Comparison of ENCODE assay signal across 9 mouse cellular contexts in the genomic region with DNA sequence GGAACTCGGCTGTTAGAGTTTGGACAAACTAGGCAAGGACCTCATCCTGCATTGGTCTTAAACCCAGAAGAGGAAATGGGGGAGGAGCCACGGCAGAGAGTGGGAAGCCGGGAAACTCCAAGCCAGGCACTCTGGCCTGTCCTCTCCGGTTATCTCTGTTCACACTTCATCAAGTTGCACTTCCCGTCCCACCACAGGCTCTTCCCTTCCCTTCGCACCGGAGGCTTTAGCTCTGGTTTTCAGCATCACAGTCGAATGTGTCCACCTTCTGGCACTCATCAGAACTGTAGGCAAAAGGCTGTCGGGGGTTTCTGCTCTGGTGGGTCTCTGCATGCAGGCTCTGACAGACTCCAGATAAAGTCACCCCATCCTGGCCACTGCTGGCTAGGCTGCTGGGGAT. TPM values are rescaled to one million over a fixed set of nuclear protein-coding genes. Genes with fewer than 3 reads are reported as not detected.
A peak's percentile ranks its signal among the peaks of the same experiment; 100 is the strongest.
DNase-seq lines count a peak whose midpoint lies in the region; ATAC-seq and TF ChIP-seq lines count a peak whose summit lies in the region.
"Had no signal": no experiment of that assay in that cellular context is flagged by ENCODE, and none has a peak within 500 bp of the region (broad histone marks: within the 10 kb centered on the region; RNA-seq: fewer than 3 reads in every experiment).

No protein-coding gene starts in this region.

- peaks cover 36% of the 10 kb centered on the region for H3K4me1 ChIP-seq in liver, embryonic 12.5 days
- peaks cover 3% of the 10 kb centered on the region; the same call in 1 of the 2 replicates for H3K4me1 ChIP-seq in embryonic facial prominence, embryonic 11.5 days (ENCODE audit: control insufficient read depth, insufficient read depth, low read length)
- H3K4me1 ChIP-seq in kidney, postnatal 0 days (replicated peaks; ENCODE audit: insufficient read depth, low read length): peaks cover 2% of the 10 kb centered on the region; the same call in 1 of the 2 replicates
- H3K4me1 ChIP-seq in megakaryocyte, embryonic 14.5 days: peaks cover 78% of the 10 kb centered on the region
- H3K4me1 ChIP-seq in midbrain, embryonic 11.5 days (ENCODE audit: control insufficient read depth, insufficient read depth, low read length): peaks cover 12% of the 10 kb centered on the region

- no peaks in the 10 kb centered on the region for H3K36me3 ChIP-seq in liver, embryonic 12.5 days
- no peaks in the 10 kb centered on the region for H3K36me3 ChIP-seq in embryonic facial prominence, embryonic 11.5 days (replicated peaks; ENCODE audit: control insufficient read depth, insufficient read depth, low read depth, low read length)
- H3K36me3 ChIP-seq in kidney, postnatal 0 days (ENCODE audit: insufficient read depth, low read length): 0 out of 2 replicates have a peak, but pooled peaks cover 2% of the 10 kb centered on the region
- peaks cover 91% of the 10 kb centered on the region for H3K36me3 ChIP-seq in megakaryocyte, embryonic 14.5 days (replicated peaks; ENCODE audit: low read length)
- no peaks in the 10 kb centered on the region for H3K36me3 ChIP-seq in midbrain, embryonic 11.5 days (ENCODE audit: control insufficient read depth, insufficient read depth, low read length)

- peak; percentile 45 for DNase-seq in liver
- peak; percentile 76 for DNase-seq in embryonic facial prominence, embryonic 11.5 days (ENCODE audit: low spot score)
- peak; percentile 93 for DNase-seq in kidney, postnatal 0 days (ENCODE audit: low spot score)
- DNase-seq in right cerebral cortex, postnatal 14 days: no peak
- no peak for DNase-seq in midbrain, embryonic 11.5 days (ENCODE audit: low spot score, missing footprints)
- DNase-seq in urinary bladder, postnatal 10 days (ENCODE audit: low spot score): no peak

- H3K4me3 ChIP-seq in liver, embryonic 12.5 days: no peak overlapping the region
- H3K4me3 ChIP-seq in embryonic facial prominence, embryonic 11.5 days (ENCODE audit: low read depth, low read length): no peak overlapping the region
- H3K4me3 ChIP-seq in kidney, postnatal 0 days (replicated peaks; ENCODE audit: low read depth, low read length): no peak overlapping the region
- H3K4me3 ChIP-seq in megakaryocyte, embryonic 14.5 days (replicated peaks): peak overlapping the region; percentile 24
- no peak overlapping the region for H3K4me3 ChIP-seq in midbrain, embryonic 11.5 days (ENCODE audit: low read depth, low read length)
- H3K4me3 ChIP-seq: myocyte had no signal

- H3K9me3 ChIP-seq in liver, embryonic 12.5 days (replicated peaks): no peaks in the 10 kb centered on the region
- H3K9me3 ChIP-seq in embryonic facial prominence, embryonic 11.5 days (replicated peaks; ENCODE audit: control insufficient read depth, low read length): no peaks in the 10 kb centered on the region
- no peaks in the 10 kb centered on the region for H3K9me3 ChIP-seq in kidney, postnatal 0 days (replicated peaks; ENCODE audit: low read length)
- H3K9me3 ChIP-seq in megakaryocyte, embryonic 14.5 days: no peaks in the 10 kb centered on the region
- H3K9me3 ChIP-seq in midbrain, embryonic 11.5 days (ENCODE audit: control insufficient read depth, low read length): no peaks in the 10 kb centered on the region

- H3K27me3 ChIP-seq in liver, embryonic 12.5 days (replicated peaks): peaks cover 30% of the 10 kb centered on the region
- no peaks in the 10 kb centered on the region for H3K27me3 ChIP-seq in embryonic facial prominence, embryonic 11.5 days (ENCODE audit: control insufficient read depth, insufficient read depth, low read length)
- no peaks in the 10 kb centered on the region for H3K27me3 ChIP-seq in kidney, postnatal 0 days (ENCODE audit: insufficient read depth, low read length)
- H3K27me3 ChIP-seq in megakaryocyte, embryonic 14.5 days (replicated peaks): no peaks in the 10 kb centered on the region
- H3K27me3 ChIP-seq in midbrain, embryonic 11.5 days (ENCODE audit: control insufficient read depth, insufficient read depth, low read length): no peaks in the 10 kb centered on the region

- no peak overlapping the region for H3K27ac ChIP-seq in liver, embryonic 12.5 days
- no peak overlapping the region for H3K27ac ChIP-seq in embryonic facial prominence, embryonic 11.5 days (replicated peaks; ENCODE audit: low read depth, low read length)
- no peak overlapping the region for H3K27ac ChIP-seq in kidney, postnatal 0 days
- no peak overlapping the region for H3K27ac ChIP-seq in midbrain, embryonic 11.5 days (ENCODE audit: low read depth, low read length)

- WGBS in liver, embryonic 12.5 days (ENCODE audit: insufficient replicate concordance): 6% methylated on average over 9 of the region's 9 CpGs
- 11% methylated on average over 9 of the region's 9 CpGs for WGBS in embryonic facial prominence, embryonic 11.5 days
- 8% methylated on average over 9 of the region's 9 CpGs for WGBS in kidney, postnatal 0 days
- 16% methylated on average over 9 of the region's 9 CpGs for WGBS in midbrain, embryonic 11.5 days

- H3K4me2 ChIP-seq in liver, embryonic 12.5 days: no peak overlapping the region
- no peak overlapping the region for H3K4me2 ChIP-seq in embryonic facial prominence, embryonic 11.5 days (ENCODE audit: low read depth, low read length)
- H3K4me2 ChIP-seq in kidney, postnatal 0 days (ENCODE audit: low read length): no peak overlapping the region
- no peak overlapping the region for H3K4me2 ChIP-seq in midbrain, embryonic 11.5 days

- peak; percentile 84 for TF ChIP-seq CTCF in kidney, postnatal 0 days (IDR thresholded peaks at IDR 0.05; ENCODE audit: low read depth)

- H3K9ac ChIP-seq in liver, embryonic 12.5 days: no peak overlapping the region
- H3K9ac ChIP-seq in embryonic facial prominence, embryonic 11.5 days (replicated peaks; ENCODE audit: low read length): no peak overlapping the region
- H3K9ac ChIP-seq in kidney, postnatal 0 days (ENCODE audit: low read depth, low read length): no peak overlapping the region
- no peak overlapping the region for H3K9ac ChIP-seq in midbrain, embryonic 11.5 days (ENCODE audit: low read length)

- no peak for ATAC-seq in liver, embryonic 12.5 days
- ATAC-seq in embryonic facial prominence, embryonic 11.5 days (replicated peaks; ENCODE audit: insufficient number of reproducible peaks, low FRiP score, low TSS enrichment, low read depth): no peak
- peak; percentile 55 for ATAC-seq in kidney, postnatal 0 days (replicated peaks; ENCODE audit: low FRiP score, low read depth)
- ATAC-seq in midbrain, embryonic 11.5 days (ENCODE audit: low FRiP score): no peak

RNA-seq across cellular contexts. Expression of a gene that starts 48.5 kb away (rescaled TPM):
- polyA plus RNA-seq in liver, embryonic 12.5 days (2016; fragmentation: Nextera tagmentation; extraction: Ambion mirVana): 0.04 and 0.06 TPM in 2 replicates
- polyA plus RNA-seq in embryonic facial prominence, embryonic 11.5 days (2014; fragmentation: Nextera tagmentation; extraction: Ambion mirVana): 0.11 and 0.18 TPM in 2 replicates
- 0.13 and 0.23 TPM in 2 replicates for polyA plus RNA-seq in kidney, postnatal 0 days (2015; fragmentation: Nextera tagmentation; extraction: Ambion mirVana)
- polyA plus RNA-seq in megakaryocyte, embryonic 14.5 days (2012; ENCODE audit: insufficient read depth, low replicate concordance): 0.49 TPM in 1 of 2 replicates, not detected in the other
- polyA plus RNA-seq in midbrain, embryonic 11.5 days (2014; fragmentation: Nextera tagmentation; extraction: Ambion mirVana): 0.15 and 0.18 TPM in 2 replicates

RNA-seq across cellular contexts. Expression of a gene that starts 52.1 kb away (rescaled TPM):
- 30.9 and 33.2 TPM in 2 replicates for polyA plus RNA-seq in liver, embryonic 12.5 days (2016; fragmentation: Nextera tagmentation; extraction: Ambion mirVana)
- polyA plus RNA-seq in embryonic facial prominence, embryonic 11.5 days (2014; fragmentation: Nextera tagmentation; extraction: Ambion mirVana): 65.7 and 68.0 TPM in 2 replicates
- 60.7 and 71.7 TPM in 2 replicates for polyA plus RNA-seq in kidney, postnatal 0 days (2015; fragmentation: Nextera tagmentation; extraction: Ambion mirVana)
- polyA plus RNA-seq in megakaryocyte, embryonic 14.5 days (2012; ENCODE audit: insufficient read depth, low replicate concordance): 56.0 and 121 TPM in 2 replicates
- polyA plus RNA-seq in midbrain, embryonic 11.5 days (2014; fragmentation: Nextera tagmentation; extraction: Ambion mirVana): 85.6 and 110 TPM in 2 replicates

Comparison
In these comparisons a context has a peak if more than half of its experiments do, and no peak if none do; other contexts are left out.
1. DNase-seq: peak in liver (single experiment), embryonic facial prominence, embryonic 11.5 days (single experiment) and kidney, postnatal 0 days (single experiment); none in right cerebral cortex, postnatal 14 days (single experiment), midbrain, embryonic 11.5 days (single experiment) and urinary bladder, postnatal 10 days (single experiment).